Mouse (Mus musculus) liver, embryonic 14.5 days (tissue): ENCODE measurements at regions not wholly inside any gene's neighbourhood (a gene's known extent, or its start where the extent isn't known, plus 50 kb on each side); places are given as distances from the start of the nearest gene placed in this dataset.

Experiments
- CTCF ChIP-seq: IDR thresholded peaks from 2 replicates; pipeline ENCODE4 v1.5.1; 2016; ENCODE audit warnings: antibody characterized with exemption, low read depth, control low read depth
- EP300 ChIP-seq: IDR thresholded peaks from 2 replicates; pipeline ENCODE4 v1.6.1; 2016; ENCODE audit warnings: antibody characterized with exemption, low read depth

DNA sequence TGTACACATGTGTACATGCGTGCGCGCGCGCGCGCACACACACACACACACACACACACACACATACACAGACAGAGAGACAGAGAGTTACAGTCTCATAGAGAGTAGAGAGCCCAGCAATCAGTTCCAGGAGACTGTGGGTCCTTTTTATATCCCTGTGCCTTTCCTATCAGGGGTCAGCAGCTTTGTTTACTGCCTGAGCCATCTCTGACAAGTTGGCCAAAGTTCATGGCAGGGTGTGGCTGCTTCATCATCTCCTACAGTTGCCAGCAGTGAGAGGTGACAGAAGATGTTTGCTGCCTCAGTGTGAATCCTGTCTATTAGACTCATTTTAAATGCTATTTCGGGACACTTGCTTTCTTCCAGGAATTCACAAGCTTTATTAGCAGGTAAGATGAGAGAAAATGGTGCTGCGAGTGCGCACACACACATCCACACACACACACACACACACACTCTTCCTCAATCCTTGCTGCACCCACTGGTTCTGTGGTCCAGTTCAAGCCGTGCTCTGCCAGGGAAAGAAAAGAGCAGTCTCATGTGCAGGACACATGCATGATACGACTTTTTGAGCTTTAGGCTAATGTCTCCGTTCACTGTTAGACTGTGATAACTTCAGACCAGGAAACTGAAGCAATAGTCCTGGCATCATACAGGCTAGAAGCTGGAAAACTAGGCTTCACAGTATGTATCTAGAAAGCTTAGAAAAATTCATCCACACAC, 234.9 kb upstream of the Map3k1 start:
- TF ChIP-seq CTCF (no peak), EP300 (peak; percentile 91)
